Mouse (Mus musculus): ENCODE results near the gene Gm21518. TPM values are rescaled to one million over a fixed set of nuclear protein-coding genes. Genes with fewer than 3 reads are reported as not detected.
"Not testable (repeated sequence)": the region's sequence is repeated elsewhere in the genome, so short reads cannot be mapped to it uniquely, and the experiment has no call there.

Gene Gm21518
- not detected in 2 replicates for polyA plus RNA-seq (2012; rRNA removed)

GRCm38 (mm10) chrY:62190566-62190965 lies at the start of gene Gm21518:
Gene Gm21518 (plus strand): TSS chrY:62190866.
- H3K27ac ChIP-seq (ENCODE audit: control insufficient read depth, insufficient read depth, low read length); H3K36me3 ChIP-seq (ENCODE audit: control insufficient read depth, insufficient read depth, low read length): not testable (repeated sequence)
- no CpG with 5 or more reads among the region's 6 CpGs for WGBS

More at GRCm38 (mm10) chrY:62190566-62190965, at the start of gene Gm21518:
- not testable (repeated sequence) for H3K4me1 ChIP-seq (replicated peaks; ENCODE audit: control insufficient read depth, insufficient read depth, low read length); H3K4me3 ChIP-seq (ENCODE audit: control insufficient read depth, insufficient read depth, low read length); DNase-seq; H3K27me3 ChIP-seq (ENCODE audit: control insufficient read depth, insufficient read depth, low read length)
